Mouse (Mus musculus) limb, embryonic 13.5 days (tissue): Measurements from ENCODE around the gene Slc31a2. TPM values are rescaled to one million over a fixed set of nuclear protein-coding genes. Genes with fewer than 3 reads are reported as not detected.

Experiments used
- ATAC-seq: fragments of 200-750 bp; cut with Nextera tagmentation; 2 replicates; pipeline ENCODE4 v1.8.0; 2017; ENCODE audit warnings: low read depth, moderate number of reproducible peaks, moderate TSS enrichment; ENCODE audit not compliant: low FRiP score
- H3K27ac ChIP-seq: fragments of 300-500 bp; sonication (generic); 2 replicates; pipeline ENCODE4 v1.5.1; 2015; ENCODE audit warnings: inconsistent platforms, mild to moderate bottlenecking, moderate library complexity
- H3K27me3 ChIP-seq: fragments of 300-500 bp; sonication (generic); 2 replicates; pipeline ENCODE4 v1.6.1; 2015; ENCODE audit warnings: mild to moderate bottlenecking, inconsistent platforms
- H3K36me3 ChIP-seq: fragments of 300-500 bp; sonication (generic); 2 replicates; pipeline ENCODE4 v1.6.1; 2015; ENCODE audit warnings: inconsistent platforms, mild to moderate bottlenecking, moderate library complexity
- H3K4me1 ChIP-seq: fragments of 300-500 bp; sonication (generic); 2 replicates; pipeline ENCODE4 v1.6.1; 2015; ENCODE audit warnings: inconsistent platforms
- H3K4me2 ChIP-seq: fragments of 300-500 bp; sonication (generic); replicated peaks from 2 replicates; pipeline ENCODE4 v1.6.1; 2015; ENCODE audit warnings: inconsistent platforms, mild to moderate bottlenecking, moderate library complexity
- H3K4me3 ChIP-seq: fragments of 300-500 bp; sonication (generic); 2 replicates; pipeline ENCODE4 v1.5.1; 2015; ENCODE audit warnings: moderate library complexity, mild to moderate bottlenecking, inconsistent platforms
- H3K9ac ChIP-seq: fragments of 300-500 bp; sonication (generic); 2 replicates; pipeline ENCODE4 v1.6.1; 2015; ENCODE audit warnings: mild to moderate bottlenecking, inconsistent platforms
- H3K9me3 ChIP-seq: fragments of 300-500 bp; sonication (generic); 2 replicates; pipeline ENCODE4 v1.6.1; 2016; ENCODE audit warnings: inconsistent platforms
- WGBS: fragments of 180-500 bp; shearing (Covaris S2); methylation state at CpG from one replicate; pipeline ENCODE4 v1.1.7; 2015; 5-methylcytosine and 5-hydroxymethylcytosine counted together
- polyA plus RNA-seq: library from polyadenylated mRNA; unstranded; fragments of >200 nt; fragmentation: Nextera tagmentation; extraction: Ambion mirVana; gene quantifications from 2 replicates; pipeline ENCODE4 v1.2.1, GENCODE M21; 2015

Gene Slc31a2
- 17.7 and 19.0 TPM in 2 replicates for polyA plus RNA-seq

GRCm38 (mm10) chr4:62262276-62262675 lies at the start of gene Slc31a2:
Gene Slc31a2, plus strand, starts transcription at chr4:62262562.
- 38% methylated on average over 2 of the region's 2 CpGs for WGBS
- no peaks in the 10 kb centered on the region for H3K27me3 ChIP-seq
- H3K9ac ChIP-seq: no peak within 1 kb of the TSS
- no peak within 1 kb of the TSS for H3K4me3 ChIP-seq
- no peak within 1 kb of the TSS for H3K27ac ChIP-seq
- H3K9me3 ChIP-seq: no peaks in the 10 kb centered on the region
- no peak within 1 kb of the TSS for H3K4me2 ChIP-seq
- H3K36me3 ChIP-seq: no peaks in the 10 kb centered on the region
- no peak for ATAC-seq
- no peaks in the 10 kb centered on the region for H3K4me1 ChIP-seq

GRCm38 (mm10) chr4:62213490-62213889 lies 48.9 kb upstream of the Slc31a2 start:
- Histone ChIP-seq H3K4me3 (no peak overlapping the region), H3K27me3 (no peaks in the 10 kb centered on the region), H3K27ac (no peak overlapping the region), H3K9ac (no peak overlapping the region), H3K4me1 (peaks cover 14% of the 10 kb centered on the region; the same call in 1 of the 2 replicates), H3K4me2 (no peak overlapping the region), H3K36me3 (no peaks in the 10 kb centered on the region), H3K9me3 (no peaks in the 10 kb centered on the region)
- ATAC-seq: no peak
- 84% methylated on average over 2 of the region's 2 CpGs for WGBS

GRCm38 (mm10) chr4:62228391-62228790 lies 34.0 kb upstream of the Slc31a2 start:
- Histone ChIP-seq H3K27ac (no peak overlapping the region), H3K27me3 (no peaks in the 10 kb centered on the region), H3K9me3 (no peaks in the 10 kb centered on the region), H3K4me2 (no peak overlapping the region), H3K9ac (no peak overlapping the region), H3K36me3 (no peaks in the 10 kb centered on the region), H3K4me1 (no peaks in the 10 kb centered on the region), H3K4me3 (no peak overlapping the region)
- WGBS: 41% methylated on average over 10 of the region's 10 CpGs
- no peak for ATAC-seq

- WGBS: 82% methylated on average over 7 of the region's 7 CpGs
- H3K27ac ChIP-seq: no peak overlapping the region
- H3K27me3 ChIP-seq: no peaks in the 10 kb centered on the region
- no peaks in the 10 kb centered on the region for H3K4me1 ChIP-seq
- H3K9me3 ChIP-seq: no peaks in the 10 kb centered on the region
- no peak overlapping the region for H3K4me3 ChIP-seq
- H3K9ac ChIP-seq: no peak overlapping the region
- H3K4me2 ChIP-seq: no peak overlapping the region
- ATAC-seq: no peak
- no peaks in the 10 kb centered on the region for H3K36me3 ChIP-seq
Observed at GRCm38 (mm10) chr4:62229448-62229847, 32.9 kb upstream of the Slc31a2 start.

GRCm38 (mm10) chr4:62230153-62230552 lies 32.2 kb upstream of the Slc31a2 start:
- no peak overlapping the region for H3K4me3 ChIP-seq
- 69% methylated on average over 1 of the region's 1 CpGs for WGBS

GRCm38 (mm10) chr4:62230769-62231168 lies 31.6 kb upstream of the Slc31a2 start, which contains the start of gene Zfp37:
Gene Zfp37, minus strand, starts transcription at chr4:62231047.
- no peak within 1 kb of the TSS for H3K27ac ChIP-seq
- WGBS: 74% methylated on average over 13 of the region's 13 CpGs
- no peak for ATAC-seq

More at GRCm38 (mm10) chr4:62230153-62230552, 32.2 kb upstream of the Slc31a2 start:
- no peaks in the 10 kb centered on the region for H3K27me3 ChIP-seq
- ATAC-seq: no peak
- H3K9me3 ChIP-seq: no peaks in the 10 kb centered on the region
- no peak overlapping the region for H3K4me2 ChIP-seq
- no peak overlapping the region for H3K9ac ChIP-seq
- no peaks in the 10 kb centered on the region for H3K36me3 ChIP-seq
- H3K27ac ChIP-seq: no peak overlapping the region
- no peaks in the 10 kb centered on the region for H3K4me1 ChIP-seq

GRCm38 (mm10) chr4:62240586-62240985 lies 21.8 kb upstream of the Slc31a2 start:
- Histone ChIP-seq H3K4me2 (no peak overlapping the region), H3K9me3 (no peaks in the 10 kb centered on the region), H3K27ac (no peak overlapping the region), H3K27me3 (no peaks in the 10 kb centered on the region), H3K9ac (no peak overlapping the region), H3K4me1 (no peaks in the 10 kb centered on the region), H3K4me3 (no peak overlapping the region), H3K36me3 (no peaks in the 10 kb centered on the region)
- WGBS: 70% methylated on average over 6 of the region's 6 CpGs
- ATAC-seq: no peak

More at GRCm38 (mm10) chr4:62230769-62231168, 31.6 kb upstream of the Slc31a2 start, which contains the start of gene Zfp37:
- Histone ChIP-seq H3K4me3 (no peak within 1 kb of the TSS), H3K9ac (no peak within 1 kb of the TSS), H3K4me1 (no peaks in the 10 kb centered on the region), H3K4me2 (no peak within 1 kb of the TSS), H3K9me3 (no peaks in the 10 kb centered on the region), H3K36me3 (no peaks in the 10 kb centered on the region), H3K27me3 (no peaks in the 10 kb centered on the region)

- no peaks in the 10 kb centered on the region for H3K4me1 ChIP-seq
- no peak overlapping the region for H3K9ac ChIP-seq
- H3K9me3 ChIP-seq: no peaks in the 10 kb centered on the region
- H3K27ac ChIP-seq: no peak overlapping the region
- no peak for ATAC-seq
- no peak overlapping the region for H3K4me2 ChIP-seq
- no peaks in the 10 kb centered on the region for H3K27me3 ChIP-seq
- no peaks in the 10 kb centered on the region for H3K36me3 ChIP-seq
- 35% methylated on average over 4 of the region's 4 CpGs for WGBS
- H3K4me3 ChIP-seq: no peak overlapping the region
Observed at GRCm38 (mm10) chr4:62248328-62248727, 14.0 kb upstream of the Slc31a2 start.

- no peak overlapping the region for H3K9ac ChIP-seq
- no peaks in the 10 kb centered on the region for H3K36me3 ChIP-seq
- H3K4me3 ChIP-seq: no peak overlapping the region
- no peaks in the 10 kb centered on the region for H3K4me1 ChIP-seq
- no peak for ATAC-seq
- 35% methylated on average over 3 of the region's 3 CpGs for WGBS
- H3K4me2 ChIP-seq: no peak overlapping the region
- no peak overlapping the region for H3K27ac ChIP-seq
- H3K9me3 ChIP-seq: no peaks in the 10 kb centered on the region
- no peaks in the 10 kb centered on the region for H3K27me3 ChIP-seq
Observed at GRCm38 (mm10) chr4:62250896-62251544, 11.3 kb upstream of the Slc31a2 start.

- no peaks in the 10 kb centered on the region for H3K36me3 ChIP-seq
- H3K9ac ChIP-seq: no peak overlapping the region
- H3K4me1 ChIP-seq: no peaks in the 10 kb centered on the region
- H3K9me3 ChIP-seq: no peaks in the 10 kb centered on the region
- no peak overlapping the region for H3K4me2 ChIP-seq
- no peak overlapping the region for H3K4me3 ChIP-seq
- no peaks in the 10 kb centered on the region for H3K27me3 ChIP-seq
- 94% methylated on average over 4 of the region's 4 CpGs for WGBS
- ATAC-seq: no peak
- H3K27ac ChIP-seq: no peak overlapping the region
Observed at GRCm38 (mm10) chr4:62251776-62252175, 10.6 kb upstream of the Slc31a2 start.

- Histone ChIP-seq H3K27ac (no peak overlapping the region), H3K4me2 (no peak overlapping the region), H3K27me3 (no peaks in the 10 kb centered on the region), H3K4me3 (no peak overlapping the region), H3K36me3 (no peaks in the 10 kb centered on the region), H3K4me1 (no peaks in the 10 kb centered on the region), H3K9me3 (no peaks in the 10 kb centered on the region), H3K9ac (no peak overlapping the region)
- 68% methylated on average over 8 of the region's 8 CpGs for WGBS
- no peak for ATAC-seq
Observed at GRCm38 (mm10) chr4:62254551-62254950, 7.8 kb upstream of the Slc31a2 start.

- Histone ChIP-seq H3K9me3 (no peaks in the 10 kb centered on the region), H3K36me3 (no peaks in the 10 kb centered on the region), H3K27ac (no peak overlapping the region), H3K9ac (no peak overlapping the region), H3K4me2 (no peak overlapping the region), H3K4me1 (no peaks in the 10 kb centered on the region), H3K27me3 (no peaks in the 10 kb centered on the region), H3K4me3 (no peak overlapping the region)
- 25% methylated on average over 8 of the region's 8 CpGs for WGBS
- no peak for ATAC-seq
Observed at GRCm38 (mm10) chr4:62256931-62257330, 5.4 kb upstream of the Slc31a2 start.
